Mouse (Mus musculus) granulocyte monocyte progenitor cell, adult 5-6 weeks (primary cell): ENCODE data around the gene Dnttip1. TPM values are rescaled to one million over a fixed set of nuclear protein-coding genes. Genes with fewer than 3 reads are reported as not detected.
"Not testable (repeated sequence)": the region's sequence is repeated elsewhere in the genome, so short reads cannot be mapped to it uniquely, and the experiment has no call there.

Experiments
- ATAC-seq: replicated peaks from 2 replicates; pipeline ENCODE4 v1.8.0; 2016; ENCODE audit warnings: mild to moderate bottlenecking, moderate TSS enrichment, inconsistent platforms; ENCODE audit not compliant: poor library complexity, severe bottlenecking
- total RNA-seq, 2 experiments: library from RNA; stranded (forward) in 1 of 2; stranded (reverse) in 1 of 2; fragments of 200-712, 200-1000 nt in 1 of 2; fragments of >200 nt in 1 of 2; fragmentation: Nextera tagmentation in 1 of 2; gene quantifications; 2 replicates each; pipeline ENCODE4 v1.2.3; 2014 to 2017

The Dnttip1 gene
- 31.1 and 36.9 TPM in 2 replicates for total RNA-seq (2014; fragmentation: Nextera tagmentation)
- 21.5 and 27.3 TPM in 2 replicates for total RNA-seq (2017)

- peak; percentile 91 for ATAC-seq
These were observed at the start of gene Dnttip1, which contains the start of gene Wfdc3 for GRCm38 (mm10) chr2:164745843-164746479. Gene Dnttip1 (plus strand): TSS chr2:164745983. Gene Wfdc3 (minus strand): TSS chr2:164745931.

DNA sequence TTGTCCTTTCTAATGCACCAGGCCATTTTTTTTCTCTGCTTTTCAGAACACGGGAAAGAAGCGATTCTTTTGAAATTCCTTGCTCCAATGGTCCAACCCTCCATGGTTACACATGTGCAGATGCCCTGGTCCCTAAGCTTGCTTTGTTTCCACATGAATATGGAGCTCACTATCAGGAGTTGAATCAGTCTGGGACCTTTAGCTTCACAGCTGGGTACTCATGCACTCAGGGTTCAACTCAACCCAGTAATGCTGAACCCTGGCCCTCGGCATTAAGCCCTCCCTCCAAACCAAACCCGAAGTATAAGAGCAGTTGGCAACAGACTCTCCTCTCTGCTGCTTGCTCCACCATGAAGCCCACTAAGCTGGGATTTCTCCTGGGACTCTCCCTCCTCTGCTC, 47.6 kb upstream of the Dnttip1 start, which contains the start of gene Spint4:
Gene Spint4 (plus strand): TSS at position 301 of the 400 bp plus-strand sequence.
- ATAC-seq: no peak

DNA sequence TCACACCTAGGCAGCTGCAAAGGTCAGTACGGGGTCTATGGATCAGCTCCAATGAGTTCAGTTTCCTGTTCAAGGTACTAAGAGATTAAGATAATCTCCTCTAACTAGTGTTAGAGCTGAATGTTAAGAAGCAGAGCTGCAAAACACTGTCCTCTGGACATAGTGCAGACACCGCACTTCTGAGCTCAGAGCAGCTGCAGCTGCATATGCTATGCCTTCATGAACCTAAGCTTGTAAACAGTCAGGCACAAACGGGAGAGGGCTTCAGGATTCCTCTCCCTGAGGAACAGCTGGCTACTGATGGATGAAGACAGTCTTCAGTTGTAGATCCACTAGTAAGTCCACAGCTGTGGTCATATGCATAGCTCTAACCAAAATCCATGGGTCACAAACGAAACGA, 44.8 kb upstream of the Dnttip1 start:
- no peak for ATAC-seq

DNA sequence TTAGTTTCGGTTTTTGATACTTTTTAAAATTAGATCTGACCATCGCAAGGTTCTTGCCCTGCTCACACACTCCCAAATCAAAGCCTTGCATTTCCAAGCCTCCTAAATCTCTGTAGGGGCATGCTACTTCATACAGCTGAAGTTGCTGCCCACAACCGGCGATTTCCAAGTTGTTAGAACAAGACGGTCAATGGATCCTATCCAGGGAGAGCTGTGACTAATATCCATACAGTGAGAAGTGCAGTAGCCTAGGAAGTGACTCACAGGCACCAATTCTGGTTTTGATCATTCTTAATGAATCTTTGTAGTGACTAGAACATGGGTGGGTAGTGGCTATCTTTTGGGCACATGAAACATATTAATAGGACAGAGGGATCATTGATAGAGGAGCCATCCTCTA, 44.0 kb upstream of the Dnttip1 start:
- ATAC-seq: no peak

- ATAC-seq: no peak
These were observed 41.5 kb upstream of the Dnttip1 start for GRCm38 (mm10) chr2:164704235-164704634.

- no peak for ATAC-seq
These were observed 40.5 kb upstream of the Dnttip1 start for GRCm38 (mm10) chr2:164705328-164705727.

DNA sequence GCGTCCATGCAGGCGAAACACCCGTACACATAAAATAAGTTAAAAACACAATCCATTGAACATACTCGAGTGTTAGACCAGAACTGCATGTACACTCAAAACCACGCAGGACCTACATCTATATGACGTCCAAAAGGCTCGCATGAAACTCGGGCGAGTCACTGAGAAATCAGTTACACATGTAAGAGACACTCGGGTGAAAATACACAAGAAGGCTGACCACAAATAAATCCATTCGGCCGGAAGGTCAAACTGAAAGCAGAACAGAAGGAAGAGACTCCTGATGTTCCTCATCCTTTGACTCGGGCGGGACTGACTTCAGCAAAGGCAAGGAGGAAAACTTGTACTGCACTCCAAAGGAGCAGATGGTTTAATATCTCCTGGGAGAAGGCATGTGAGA, 39.8 kb upstream of the Dnttip1 start:
- no peak for ATAC-seq

- no peak for ATAC-seq
These were observed 30.8 kb upstream of the Dnttip1 start, which contains the start of gene Spint5 for GRCm38 (mm10) chr2:164715005-164715404. Gene Spint5 (plus strand): TSS chr2:164715305.

DNA sequence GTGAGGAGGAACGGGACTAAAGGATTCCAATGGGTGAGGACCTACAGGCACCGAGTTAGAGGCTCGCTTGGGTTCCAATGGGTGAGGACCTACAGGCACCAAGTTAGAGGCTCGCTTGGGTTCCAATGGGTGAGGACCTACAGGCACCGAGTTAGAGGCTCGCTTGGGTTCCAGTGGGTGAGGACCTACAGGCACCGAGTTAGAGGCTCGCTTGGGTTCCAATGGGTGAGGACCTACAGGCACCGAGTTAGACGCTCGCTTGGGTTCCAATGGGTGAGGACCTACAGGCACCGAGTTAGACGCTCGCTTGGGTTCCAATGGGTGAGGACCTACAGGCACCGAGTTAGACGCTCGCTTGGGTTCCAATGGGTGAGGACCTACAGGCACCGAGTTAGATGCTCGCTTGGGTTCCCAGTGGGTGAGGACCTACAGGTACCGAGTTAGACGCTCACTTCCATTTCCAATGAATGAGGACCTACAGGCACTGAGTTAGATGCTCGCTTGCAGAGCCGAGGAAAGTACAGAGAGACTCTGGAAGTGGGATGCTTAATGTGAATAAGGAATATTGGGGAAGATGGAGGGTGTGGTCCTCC, 29.5 kb upstream of the Dnttip1 start:
- not testable (repeated sequence) for ATAC-seq

- ATAC-seq: no peak
These were observed 22.5 kb upstream of the Dnttip1 start for GRCm38 (mm10) chr2:164723276-164723675.

- peak; percentile 66 for ATAC-seq
These were observed 19.7 kb upstream of the Dnttip1 start for GRCm38 (mm10) chr2:164725895-164726619.

GRCm38 (mm10) chr2:164731719-164732118, 14.1 kb upstream of the Dnttip1 start:
- no peak for ATAC-seq

DNA sequence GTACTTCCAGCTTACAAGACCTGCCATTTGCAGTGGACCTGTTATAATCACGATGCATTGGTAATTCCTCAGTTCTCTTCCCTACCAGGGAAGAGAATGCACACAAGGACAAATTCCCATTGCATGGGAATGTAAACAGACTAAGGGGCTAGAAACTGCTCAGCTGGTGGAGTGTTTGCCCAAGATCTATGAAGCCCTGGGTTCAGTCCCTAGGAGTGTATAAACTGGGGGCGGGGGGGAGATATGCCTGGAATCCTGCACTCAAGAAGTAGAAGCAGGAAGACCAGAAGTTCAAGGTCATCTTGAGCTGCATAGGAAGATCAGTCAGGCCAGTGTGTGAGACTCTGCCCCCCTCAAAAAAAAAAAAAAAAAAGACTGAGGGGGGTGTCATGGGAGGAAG, 12.5 kb upstream of the Dnttip1 start:
- ATAC-seq: no peak

DNA sequence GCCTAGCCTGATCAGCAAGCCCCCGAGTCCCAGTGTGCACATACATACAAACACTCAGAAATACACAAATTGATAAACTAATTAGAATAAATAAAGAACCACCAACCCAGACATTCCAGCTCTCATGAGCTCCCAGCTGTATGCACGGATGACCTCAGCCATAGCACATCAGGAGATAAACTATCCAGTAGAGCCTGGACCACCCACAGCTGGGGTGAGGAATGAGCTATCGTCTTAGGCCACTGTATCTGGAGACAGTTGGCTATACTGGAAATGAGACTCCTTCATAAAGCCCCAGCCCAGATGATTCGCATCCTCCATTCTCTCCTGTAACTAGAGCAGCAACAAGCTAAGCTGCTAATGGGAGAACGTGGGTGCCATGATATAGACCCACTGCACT, 10.9 kb upstream of the Dnttip1 start:
- ATAC-seq: no peak

DNA sequence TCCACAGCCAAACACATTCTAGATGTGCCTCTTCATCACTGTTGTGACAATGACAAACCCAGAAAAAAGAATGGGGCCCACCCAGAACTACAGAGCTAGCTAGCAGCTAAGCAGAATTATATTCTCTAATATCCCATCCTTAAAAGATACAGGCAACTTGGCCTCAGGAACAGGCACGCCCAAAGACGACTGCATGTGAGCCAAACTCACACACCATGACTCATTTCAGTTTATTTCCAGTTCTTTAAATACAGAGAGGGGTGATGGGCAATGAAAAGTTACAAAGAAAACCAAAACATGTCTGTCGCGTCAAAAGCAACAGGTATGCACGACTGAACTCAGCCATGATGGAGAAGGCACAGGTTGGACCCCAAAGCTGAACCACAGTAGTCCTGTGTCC, 10.3 kb upstream of the Dnttip1 start:
- ATAC-seq: no peak

DNA sequence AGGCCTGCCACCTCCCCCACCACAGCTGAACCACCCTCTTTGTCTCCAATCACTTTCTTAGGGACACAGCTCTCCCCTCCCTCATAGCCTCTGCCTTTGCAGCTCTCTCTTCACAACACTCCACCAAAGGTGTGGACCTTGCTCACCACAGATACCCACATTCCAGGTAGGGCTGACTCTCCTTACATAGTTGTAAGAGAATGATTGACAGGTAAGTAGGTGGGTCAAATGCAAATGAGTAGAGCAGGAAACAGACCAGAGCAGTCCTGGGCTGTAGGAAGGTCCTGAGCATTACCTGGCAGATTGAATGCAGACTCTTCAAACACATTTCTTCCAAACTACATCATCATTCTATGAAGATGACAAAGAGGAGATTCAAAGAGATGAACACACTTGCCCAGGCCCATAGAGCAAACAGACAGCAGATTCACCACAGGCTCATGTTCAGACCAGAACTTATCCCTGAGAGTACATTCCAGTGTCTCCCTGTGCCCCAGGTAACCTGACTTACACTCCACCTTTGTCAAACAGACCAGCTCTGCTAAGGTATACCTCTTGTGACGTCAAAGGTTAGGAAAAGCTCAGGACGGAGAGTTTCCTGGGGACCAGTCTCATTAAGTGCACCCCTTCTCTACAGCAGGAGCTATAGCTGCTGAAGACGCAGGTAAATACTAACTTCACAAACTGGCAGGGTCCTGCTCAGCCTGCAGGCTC, 8.2 kb upstream of the Dnttip1 start:
- ATAC-seq: no peak

DNA sequence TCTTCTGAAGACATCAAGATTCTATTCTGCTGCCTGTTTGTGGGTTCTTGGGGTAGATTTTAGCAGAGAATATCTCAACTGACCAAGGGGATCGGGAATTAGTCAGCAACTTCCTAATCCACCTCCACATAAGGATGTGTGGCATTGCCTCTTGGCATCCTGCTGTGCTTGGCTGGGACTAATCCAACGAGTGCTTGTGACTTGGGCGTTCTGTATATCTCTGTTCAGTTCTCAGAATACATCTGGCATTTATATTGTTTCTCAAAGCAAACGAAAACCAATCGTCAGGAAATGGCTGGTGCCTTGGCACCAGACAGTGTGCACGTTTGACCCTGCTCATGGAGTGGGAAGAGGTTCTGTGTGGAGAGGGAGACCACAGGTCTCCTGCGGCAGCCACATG, 5.9 kb upstream of the Dnttip1 start:
- no peak for ATAC-seq

GRCm38 (mm10) chr2:164744987-164745386, 796 bp upstream of the Dnttip1 start:
- peak; percentile 56 for ATAC-seq

- ATAC-seq: no peak
These were observed 910 bp downstream of the Dnttip1 start for GRCm38 (mm10) chr2:164746693-164747092.

DNA sequence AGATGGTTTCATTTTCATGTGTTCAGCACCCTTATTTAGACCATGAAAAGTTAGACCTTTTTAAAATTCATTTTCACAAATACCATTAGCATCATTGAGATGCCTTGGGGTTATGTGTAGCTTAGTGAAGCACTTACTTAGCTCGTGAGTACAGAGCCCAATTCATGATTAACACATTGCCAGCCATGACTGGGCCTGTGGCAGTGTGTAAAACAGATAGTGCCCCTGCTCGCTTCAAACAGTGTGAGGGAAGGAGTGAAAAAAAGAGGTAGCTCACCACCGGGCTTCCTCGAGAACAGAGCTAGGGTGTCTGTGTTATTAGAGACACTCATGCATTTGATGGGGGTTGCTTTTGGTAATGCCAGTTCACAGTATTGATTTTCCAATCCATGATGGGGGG, 2.4 kb downstream of the Dnttip1 start:
- no peak for ATAC-seq

DNA sequence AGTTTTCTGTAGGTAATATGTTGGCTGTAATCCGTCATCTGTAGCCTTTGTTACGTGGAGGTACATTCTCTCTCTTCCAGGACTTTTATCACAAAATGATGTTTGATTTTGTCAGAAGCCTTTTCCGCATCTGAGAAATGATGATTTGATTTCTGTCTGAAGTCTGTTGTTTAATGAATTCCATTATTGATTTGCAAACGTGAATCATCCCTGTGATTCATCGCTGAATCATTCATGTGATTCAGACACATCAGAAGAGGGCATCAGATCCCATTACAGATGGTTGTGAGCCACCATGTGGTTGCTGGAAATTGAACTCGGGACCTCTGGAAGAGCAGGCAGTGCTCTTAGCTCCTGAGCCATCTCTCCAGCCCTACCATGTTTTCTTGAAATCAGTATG, 3.2 kb downstream of the Dnttip1 start:
- no peak for ATAC-seq
